Mouse (Mus musculus): ENCODE results near the gene Styx.
A peak's percentile ranks its signal among the peaks of the same experiment; 100 is the strongest.

Styx gene

GRCm38 (mm10) chr14:45469446-45469845 is 118.6 kb downstream of the Styx start:
- DNase-seq: peak; percentile 15

All from thymus, postnatal 4 days (tissue).